Mouse (Mus musculus) myocyte (in vitro differentiated cells): ENCODE measurements at regions not wholly inside any gene's neighbourhood (a gene's known extent, or its start where the extent isn't known, plus 50 kb on each side); places are given as distances from the start of the nearest gene placed in this dataset.

Experiments
- POLR2A ChIP-seq: IDR thresholded peaks from one replicate; pipeline ENCODE4 v1.6.1; 2011; ENCODE audit warnings: low read depth, mild to moderate bottlenecking, control low read depth, moderate library complexity; ENCODE audit not compliant: insufficient read length
- TCF12 ChIP-seq: IDR thresholded peaks from one replicate; pipeline ENCODE4 v1.6.1; 2011; ENCODE audit warnings: mild to moderate bottlenecking, control low read depth; ENCODE audit not compliant: poor library complexity, insufficient read depth, severe bottlenecking

GRCm38 (mm10) chr2:28364623-28365022 is 82.0 kb upstream of the Ppp1r26 start:
- no peak for TF ChIP-seq POLR2A
- TF ChIP-seq TCF12: no peak
